8 mouse cellular contexts compared by ENCODE assay signal in genomic region chr13:63431030-63431856, GRCm38 (mm10).
A peak's percentile ranks its signal among the peaks of the same experiment; 100 is the strongest.
DNase-seq lines count a peak whose midpoint lies in the region; ATAC-seq and TF ChIP-seq lines count a peak whose summit lies in the region.

No protein-coding gene starts in this region.

- no peak for TF ChIP-seq CTCF in C2C12 (IDR thresholded peaks at IDR 0.05; ENCODE audit: control insufficient read depth, insufficient read depth, insufficient read length)
- no peak for TF ChIP-seq CTCF in brain, embryonic 14.5 days (IDR thresholded peaks at IDR 0.05; ENCODE audit: borderline replicate concordance, extremely low read depth, insufficient read depth, insufficient read length)
- no peak for TF ChIP-seq CTCF in liver, adult 2 months (IDR thresholded peaks at IDR 0.05; ENCODE audit: low read depth, low read length)

- no peaks in the 10 kb centered on the region for H3K79me3 ChIP-seq in C2C12 (ENCODE audit: low read depth)

- no peaks in the 10 kb centered on the region for H3K9me3 ChIP-seq in erythroblast, embryonic 14.5 days (ENCODE audit: control insufficient read depth, low read length)
- no peaks in the 10 kb centered on the region for H3K9me3 ChIP-seq in heart, embryonic 11.5 days (replicated peaks; ENCODE audit: control insufficient read depth, low read length)
- no peaks in the 10 kb centered on the region for H3K9me3 ChIP-seq in kidney, embryonic 16.5 days (ENCODE audit: low read length)

- no peaks in the 10 kb centered on the region for H3K79me2 ChIP-seq in C2C12 (ENCODE audit: control insufficient read depth, insufficient read depth)
- no peaks in the 10 kb centered on the region for H3K79me2 ChIP-seq in liver, adult 2 months (ENCODE audit: control insufficient read depth, insufficient read depth, low read length)
- H3K79me2 ChIP-seq in myocyte (ENCODE audit: control insufficient read depth, insufficient read depth) = no peaks in the 10 kb centered on the region

- TF ChIP-seq POLR2A in brain, embryonic 14.5 days (IDR thresholded peaks at IDR 0.05; ENCODE audit: borderline replicate concordance, extremely low read depth, insufficient read depth, insufficient read length, poor library complexity, severe bottlenecking) = 0 out of 2 replicates have a peak, but pooled peaks have one; percentile 5
- peak; percentile 42; the same call in 1 of the 2 replicates for TF ChIP-seq POLR2A in liver, adult 2 months (IDR thresholded peaks at IDR 0.05; ENCODE audit: extremely low read depth, insufficient read depth, low read length)
- TF ChIP-seq POLR2A in myocyte (IDR thresholded peaks at IDR 0.05; ENCODE audit: insufficient read length, low read depth) = peak; percentile 38

- H3K4me2 ChIP-seq in heart, embryonic 11.5 days = peak overlapping the region; percentile 73
- peak overlapping the region; percentile 63 for H3K4me2 ChIP-seq in kidney, embryonic 16.5 days (replicated peaks; ENCODE audit: low read depth, low read length)
- H3K4me2 ChIP-seq in myocyte (ENCODE audit: low read depth) = peak overlapping the region; percentile 91

- no peaks in the 10 kb centered on the region for H3K27me3 ChIP-seq in C2C12 (ENCODE audit: control insufficient read depth, insufficient read depth, insufficient read length)
- H3K27me3 ChIP-seq in erythroblast, embryonic 14.5 days (ENCODE audit: control insufficient read depth) = peaks cover 3% of the 10 kb centered on the region; the same call in 1 of the 2 replicates
- H3K27me3 ChIP-seq in heart, embryonic 11.5 days (ENCODE audit: control insufficient read depth, insufficient read depth, low read length) = no peaks in the 10 kb centered on the region
- H3K27me3 ChIP-seq in kidney, embryonic 16.5 days (ENCODE audit: insufficient read depth, low read length) = no peaks in the 10 kb centered on the region
- H3K27me3 ChIP-seq in liver, adult 2 months (ENCODE audit: control insufficient read depth, insufficient read depth, low read length) = no peaks in the 10 kb centered on the region
- H3K27me3 ChIP-seq in myocyte (ENCODE audit: control insufficient read depth, insufficient read depth, insufficient read length) = peaks cover 6% of the 10 kb centered on the region
- H3K27me3 ChIP-seq in splenic B cell, adult 2 months (ENCODE audit: control insufficient read depth, insufficient read depth, low read length, poor library complexity, severe bottlenecking) = no peaks in the 10 kb centered on the region

- H3K36me3 ChIP-seq in C2C12 (ENCODE audit: control insufficient read depth, insufficient read depth) (no peaks in the 10 kb centered on the region), myocyte (ENCODE audit: control insufficient read depth, insufficient read depth) (no peaks in the 10 kb centered on the region)
- no peaks in the 10 kb centered on the region for H3K36me3 ChIP-seq in erythroblast, embryonic 14.5 days (ENCODE audit: control insufficient read depth)
- no peaks in the 10 kb centered on the region for H3K36me3 ChIP-seq in heart, embryonic 11.5 days (ENCODE audit: control insufficient read depth, insufficient read depth, low read length)
- H3K36me3 ChIP-seq in kidney, embryonic 16.5 days (ENCODE audit: insufficient read depth, low read length) = no peaks in the 10 kb centered on the region
- H3K36me3 ChIP-seq in liver, adult 2 months (ENCODE audit: control insufficient read depth, insufficient read depth, low read length) = no peaks in the 10 kb centered on the region
- no peaks in the 10 kb centered on the region for H3K36me3 ChIP-seq in splenic B cell, adult 2 months (ENCODE audit: control insufficient read depth, insufficient read depth, low read length, poor library complexity, severe bottlenecking)

- H3K4me3 ChIP-seq in C2C12 (ENCODE audit: insufficient read depth, poor library complexity, severe bottlenecking) = peak overlapping the region; percentile 41
- peak overlapping the region; percentile 92 for H3K4me3 ChIP-seq in erythroblast, embryonic 14.5 days (replicated peaks)
- H3K4me3 ChIP-seq in heart, embryonic 11.5 days (ENCODE audit: low read depth, low read length) = peak overlapping the region; percentile 72
- H3K4me3 ChIP-seq in kidney, embryonic 16.5 days (ENCODE audit: low read length) = peak overlapping the region; percentile 71
- peak overlapping the region; percentile 60 for H3K4me3 ChIP-seq in liver, adult 2 months (ENCODE audit: insufficient read depth, low read depth, low read length)
- H3K4me3 ChIP-seq in myocyte = peak overlapping the region; percentile 47

- H3K4me1 ChIP-seq in erythroblast, embryonic 14.5 days (ENCODE audit: control insufficient read depth) = peaks cover 26% of the 10 kb centered on the region
- peaks cover 5% of the 10 kb centered on the region; the same call in 1 of the 2 replicates for H3K4me1 ChIP-seq in heart, embryonic 11.5 days (ENCODE audit: control insufficient read depth, insufficient read depth, low read length)
- H3K4me1 ChIP-seq in kidney, embryonic 16.5 days (ENCODE audit: insufficient read depth, low read length) = peaks cover 5% of the 10 kb centered on the region
- H3K4me1 ChIP-seq in liver, adult 2 months (ENCODE audit: control insufficient read depth, insufficient read depth, low read length) = no peaks in the 10 kb centered on the region; the same call in 1 of the 2 replicates

- H3ac ChIP-seq in C2C12 (ENCODE audit: control insufficient read depth, insufficient read length, low read depth) = peak overlapping the region; percentile 68
- peak overlapping the region; percentile 92 for H3ac ChIP-seq in myocyte (ENCODE audit: control insufficient read depth, insufficient read length)

- peak; percentile 97 for ATAC-seq in heart, embryonic 11.5 days (replicated peaks; ENCODE audit: insufficient number of reproducible peaks, low FRiP score, low TSS enrichment)
- ATAC-seq in kidney, embryonic 16.5 days (ENCODE audit: low FRiP score, low TSS enrichment) = peak; percentile 98

- WGBS in heart, embryonic 11.5 days (ENCODE audit: insufficient replicate concordance) = under 1% methylated on average over 72 of the region's 82 CpGs
- under 1% methylated on average over 75 of the region's 82 CpGs for WGBS in kidney, embryonic 16.5 days
- under 1% methylated on average over 78 of the region's 82 CpGs for WGBS in liver, adult 2 months

- H3K9ac ChIP-seq in heart, embryonic 11.5 days (ENCODE audit: low read depth, low read length) = peak overlapping the region; percentile 90
- peak overlapping the region; percentile 85 for H3K9ac ChIP-seq in kidney, embryonic 16.5 days (replicated peaks; ENCODE audit: low read length)
- peak overlapping the region; percentile 66 for H3K9ac ChIP-seq in liver, adult 2 months (ENCODE audit: low read depth, low read length)

- peak; percentile 98 for DNase-seq in brain, embryonic 14.5 days (ENCODE audit: low read depth)
- DNase-seq in liver, adult 2 months (ENCODE audit: extremely low read depth, low read depth, low spot score) = peak; percentile 79
- DNase-seq in splenic B cell, adult 2 months (ENCODE audit: low read depth, low spot score) = peak; percentile 97

- H3K27ac ChIP-seq in heart, embryonic 11.5 days (ENCODE audit: low read depth, low read length) = peak overlapping the region; percentile 99
- H3K27ac ChIP-seq in kidney, embryonic 16.5 days (ENCODE audit: low read length) = peak overlapping the region; percentile 99
- H3K27ac ChIP-seq in liver, adult 2 months (replicated peaks; ENCODE audit: insufficient read depth, low read depth, low read length) = peak overlapping the region; percentile 65

TF ChIP-seq in C2C12, 6 proteins besides CTCF, POLR2A, EP300 and RAD21:
- TF ChIP-seq FOSL1 (IDR thresholded peaks at IDR 0.05; ENCODE audit: insufficient read depth, low read length, poor library complexity, severe bottlenecking) = no peak
- peak; percentile 26 for TF ChIP-seq MAX (IDR thresholded peaks at IDR 0.05)

TF ChIP-seq in myocyte, 11 proteins besides CTCF, POLR2A, EP300 and RAD21:
- TF ChIP-seq TCF3 (IDR thresholded peaks at IDR 0.05; ENCODE audit: insufficient read length, low read depth) = no peak
- TF ChIP-seq E2F4 (IDR thresholded peaks at IDR 0.05; ENCODE audit: insufficient read depth) = peak; percentile 83

Comparison
In these comparisons a context has a peak if more than half of its experiments do, and no peak if none do; other contexts are left out.
1. Peak in every context shown above with its lines: DNase-seq, ATAC-seq, H3K4me3 ChIP-seq and H3K27ac ChIP-seq.
2. H3K4me3 ChIP-seq: peak in every context shown above with its lines; median percentile 92 in erythroblast, embryonic 14.5 days; 72 in heart, embryonic 11.5 days; 71 in kidney, embryonic 16.5 days; 60 in liver, adult 2 months; 47 in myocyte; 41 in C2C12.